Mouse (Mus musculus) intestine, embryonic 14.5 days (tissue): ENCODE results near the gene Tbx2. TPM values are rescaled to one million over a fixed set of nuclear protein-coding genes. Genes with fewer than 3 reads are reported as not detected.

ENCODE experiments used
- ATAC-seq: fragments of 200-750 bp; cut with Nextera tagmentation; replicated peaks from 2 replicates; pipeline ENCODE4 v1.8.0; 2017; ENCODE audit warnings: low read depth, moderate number of reproducible peaks, moderate TSS enrichment, moderate library complexity; ENCODE audit not compliant: low FRiP score, low TSS enrichment
- DNase-seq: peaks from one replicate; pipeline ENCODE4 v3.0.0-alpha.2; 2018; ENCODE audit warnings: low spot score
- H3K27ac ChIP-seq: fragments of 300-500 bp; sonication (generic); 2 replicates; pipeline ENCODE4 v1.5.1; 2014; ENCODE audit warnings: low read depth, mild to moderate bottlenecking, control low read depth
- H3K27me3 ChIP-seq: fragments of 300-500 bp; sonication (generic); replicated peaks from 2 replicates; pipeline ENCODE4 v1.6.1; 2014; ENCODE audit warnings: low read length, control low read depth; ENCODE audit not compliant: control insufficient read depth, insufficient read depth
- H3K36me3 ChIP-seq: fragments of 300-500 bp; sonication (generic); 2 replicates; pipeline ENCODE4 v1.6.1; 2014; ENCODE audit warnings: low read length, control low read depth; ENCODE audit not compliant: control insufficient read depth, insufficient read depth
- H3K4me1 ChIP-seq: fragments of 300-500 bp; sonication (generic); replicated peaks from 2 replicates; pipeline ENCODE4 v1.6.1; 2014; ENCODE audit warnings: low read length, control low read depth, mixed read lengths; ENCODE audit not compliant: control insufficient read depth, insufficient read depth
- H3K4me2 ChIP-seq: fragments of 300-500 bp; sonication (generic); 2 replicates; pipeline ENCODE4 v1.6.1; 2014; ENCODE audit warnings: low read length
- H3K4me3 ChIP-seq: fragments of 300-500 bp; sonication (generic); 2 replicates; pipeline ENCODE4 v1.5.1; 2014; ENCODE audit warnings: low read depth, low read length, control low read depth, mixed read lengths
- H3K9ac ChIP-seq: fragments of 300-500 bp; sonication (generic); 2 replicates; pipeline ENCODE4 v1.6.1; 2014; ENCODE audit warnings: mild to moderate bottlenecking, low read length
- H3K9me3 ChIP-seq: fragments of 300-500 bp; sonication (generic); 2 replicates; pipeline ENCODE4 v1.6.1; 2016; ENCODE audit warnings: low read length, control low read depth; ENCODE audit not compliant: control insufficient read depth
- WGBS: fragments of 180-500 bp; shearing (Covaris S2); extraction: QIAGEN DNeasy Blood & Tissue Kit; methylation state at CpG from one replicate; pipeline ENCODE4 v1.1.7; 2014; 5-methylcytosine and 5-hydroxymethylcytosine counted together
- polyA plus RNA-seq: library from polyadenylated mRNA; unstranded; fragments of >200 nt; fragmentation: Nextera tagmentation; extraction: Ambion mirVana; gene quantifications from 2 replicates; pipeline ENCODE4 v1.2.1, GENCODE M21; 2014

The Tbx2 gene
- polyA plus RNA-seq, 1 experiment from 2014 or later, result 7.7 TPM

GRCm38 (mm10) chr11:85891010-85891691, 58.8 kb downstream of the Tbx2 start:
- no peak overlapping the region for H3K4me2 ChIP-seq
- no peak overlapping the region for H3K27ac ChIP-seq
- peaks cover 99% of the 10 kb centered on the region for H3K27me3 ChIP-seq
- H3K4me3 ChIP-seq, result no peak overlapping the region
- H3K9me3 ChIP-seq, result no peaks in the 10 kb centered on the region
- ATAC-seq, result no peak
- peaks cover 9% of the 10 kb centered on the region for H3K4me1 ChIP-seq
- no peaks in the 10 kb centered on the region for H3K36me3 ChIP-seq
- 3% methylated on average over 12 of the region's 13 CpGs for WGBS
- no peak overlapping the region for H3K9ac ChIP-seq
- DNase-seq, result no peak

Other genes with a start within 250 kb of the Tbx2 start
- not detected in 2 replicates for gene Gm11444, start 17.8 kb downstream of the Tbx2 start, polyA plus RNA-seq
- not detected in 2 replicates for gene Tbx4, start 53.9 kb downstream of the Tbx2 start, polyA plus RNA-seq